Mouse (Mus musculus) splenic B cell, adult 2 months (primary cell): Measurements from ENCODE around the gene Dnajb5.

Experiments used
- DNase-seq: peaks from one replicate; pipeline ENCODE4 v3.0.0-alpha.2; 2011; ENCODE audit warnings: low read depth, low spot score
- H3K27me3 ChIP-seq: 2 replicates; pipeline ENCODE4 v1.6.1; 2012; ENCODE audit warnings: mild to moderate bottlenecking, low read length, moderate library complexity, mixed read lengths; ENCODE audit not compliant: control insufficient read depth, poor library complexity, insufficient read depth, severe bottlenecking
- H3K36me3 ChIP-seq: 2 replicates; pipeline ENCODE4 v1.6.1; 2012; ENCODE audit warnings: mild to moderate bottlenecking, low read length, moderate library complexity, mixed read lengths; ENCODE audit not compliant: control insufficient read depth, poor library complexity, insufficient read depth, severe bottlenecking

Gene Dnajb5

DNA sequence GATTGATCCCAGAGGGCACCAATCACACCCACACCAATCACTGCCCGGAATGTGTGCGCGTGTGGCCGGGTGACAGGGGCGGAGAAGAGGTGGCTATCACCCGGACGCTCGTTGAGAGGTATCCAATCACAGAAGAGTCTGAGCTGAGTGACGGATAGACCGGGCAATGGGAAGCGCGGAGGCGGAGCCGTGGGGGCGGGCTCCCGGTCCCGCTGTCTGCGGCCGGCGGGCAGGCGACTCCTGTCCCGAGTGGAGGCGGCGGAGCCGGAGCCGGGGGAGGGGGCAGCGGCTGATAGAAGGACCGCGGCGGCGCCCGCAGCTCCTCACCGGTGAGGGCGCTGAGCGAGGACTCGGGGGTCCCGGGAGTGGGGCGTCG, at the start of gene Dnajb5:
Gene Dnajb5, plus strand, starts transcription at position 139 of the 376 bp plus-strand sequence.
- peak; percentile 98 for DNase-seq
- Histone ChIP-seq H3K36me3 (no peaks in the 10 kb centered on the region), H3K27me3 (no peaks in the 10 kb centered on the region)

DNA sequence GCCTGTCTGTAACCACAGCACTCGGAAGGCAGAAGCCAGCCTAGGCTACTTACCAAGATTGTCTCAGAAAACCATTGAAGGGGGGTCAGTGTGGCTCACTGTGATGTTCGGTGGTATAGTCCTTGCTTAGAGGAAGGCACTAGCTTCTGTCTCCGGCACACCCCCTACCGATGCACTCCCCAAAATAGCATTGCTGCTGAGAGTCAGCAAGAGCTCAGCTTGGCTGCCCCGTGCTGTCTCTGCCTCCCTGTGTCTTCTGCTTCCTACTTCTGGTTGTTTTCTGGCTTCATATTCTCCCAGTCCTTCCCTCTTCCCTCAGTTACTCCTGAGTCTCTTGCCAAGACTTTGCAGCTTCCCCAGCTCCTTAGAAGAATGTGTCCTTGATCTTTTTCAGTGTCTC, 48.7 kb upstream of the Dnajb5 start:
- Histone ChIP-seq H3K27me3 (no peaks in the 10 kb centered on the region), H3K36me3 (no peaks in the 10 kb centered on the region)

DNA sequence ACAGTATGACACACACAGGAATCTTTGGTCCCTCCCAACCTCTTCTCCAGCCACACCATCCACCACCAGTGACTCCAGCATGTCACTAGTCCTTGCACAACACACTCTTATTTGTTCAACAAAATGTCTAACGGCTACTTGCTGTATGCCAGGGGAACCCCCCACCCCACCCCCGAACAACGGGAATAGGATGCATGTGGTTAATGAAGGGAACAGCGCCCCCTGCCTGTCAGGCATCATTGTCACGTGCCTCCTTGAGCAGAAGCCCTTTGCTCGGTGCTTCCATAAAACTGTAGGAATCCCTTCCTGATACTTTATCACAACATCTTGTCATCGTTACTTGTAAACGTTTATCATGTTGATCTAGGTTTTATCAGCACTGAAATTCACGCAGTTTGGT, 47.4 kb upstream of the Dnajb5 start:
- H3K36me3 ChIP-seq = no peaks in the 10 kb centered on the region
- DNase-seq = peak; percentile 26
- no peaks in the 10 kb centered on the region for H3K27me3 ChIP-seq

More for the DNA sequence above, 48.7 kb upstream of the Dnajb5 start:
- DNase-seq = no peak

DNA sequence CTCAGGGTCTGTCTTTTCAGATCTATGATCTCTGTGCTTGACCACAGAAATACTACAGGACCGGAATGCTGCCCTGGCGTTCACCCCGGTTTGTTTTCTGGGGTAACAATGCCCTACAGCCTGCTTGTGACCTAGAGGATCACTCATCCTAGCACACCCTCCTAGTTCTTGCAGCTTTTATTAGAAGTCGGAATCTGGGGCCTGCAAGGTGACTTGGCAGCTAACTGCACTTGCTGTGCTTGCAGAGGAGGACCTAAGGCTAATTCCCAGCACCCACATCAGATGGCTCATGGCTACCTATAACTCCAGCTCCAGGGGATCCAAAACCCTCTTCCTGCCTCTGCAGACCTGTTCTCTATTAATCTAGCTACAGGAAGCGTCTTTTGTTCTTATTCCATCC, 46.9 kb upstream of the Dnajb5 start:
- no peaks in the 10 kb centered on the region for H3K27me3 ChIP-seq
- DNase-seq = no peak
- no peaks in the 10 kb centered on the region for H3K36me3 ChIP-seq

DNA sequence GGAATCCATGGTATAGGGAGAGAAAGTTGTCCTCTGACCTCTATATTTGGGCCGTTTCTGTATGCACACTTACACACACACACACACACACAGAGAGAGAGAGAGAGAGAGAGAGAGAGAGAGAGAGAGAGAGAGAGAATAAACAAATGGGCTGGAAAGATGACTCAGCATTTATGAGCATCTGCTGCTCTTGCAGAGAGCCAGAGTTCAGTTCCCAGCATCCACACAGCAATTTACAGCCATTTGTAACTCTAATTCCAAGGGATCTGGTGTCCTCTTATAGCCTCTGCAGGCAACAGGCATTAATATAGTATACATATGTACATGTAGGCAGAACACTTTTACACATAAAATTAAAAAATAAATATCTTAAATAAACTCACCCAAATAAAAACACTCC, 45.7 kb upstream of the Dnajb5 start:
- no peak for DNase-seq
- Histone ChIP-seq H3K27me3 (no peaks in the 10 kb centered on the region), H3K36me3 (no peaks in the 10 kb centered on the region)

DNA sequence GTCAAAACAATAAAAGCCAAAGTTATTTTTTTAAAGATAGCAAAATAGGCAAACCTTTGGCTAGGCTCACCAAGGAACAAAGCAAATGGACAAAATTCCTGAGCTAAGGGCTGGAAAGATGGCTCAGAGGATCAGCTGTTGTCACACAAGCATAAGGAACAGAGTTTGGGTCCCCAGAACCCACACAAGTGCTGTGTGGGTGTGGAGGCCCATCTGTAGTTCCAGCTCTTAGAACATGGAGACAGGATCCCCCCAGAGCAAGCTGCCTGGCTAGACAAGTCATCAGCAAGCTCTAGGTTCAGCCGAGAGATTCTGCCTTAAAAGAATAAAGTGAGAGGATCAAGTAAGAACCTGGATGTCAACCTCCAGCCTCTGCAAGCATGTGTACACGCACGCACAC, 45.1 kb upstream of the Dnajb5 start:
- DNase-seq = no peak
- Histone ChIP-seq H3K27me3 (no peaks in the 10 kb centered on the region), H3K36me3 (no peaks in the 10 kb centered on the region)

DNA sequence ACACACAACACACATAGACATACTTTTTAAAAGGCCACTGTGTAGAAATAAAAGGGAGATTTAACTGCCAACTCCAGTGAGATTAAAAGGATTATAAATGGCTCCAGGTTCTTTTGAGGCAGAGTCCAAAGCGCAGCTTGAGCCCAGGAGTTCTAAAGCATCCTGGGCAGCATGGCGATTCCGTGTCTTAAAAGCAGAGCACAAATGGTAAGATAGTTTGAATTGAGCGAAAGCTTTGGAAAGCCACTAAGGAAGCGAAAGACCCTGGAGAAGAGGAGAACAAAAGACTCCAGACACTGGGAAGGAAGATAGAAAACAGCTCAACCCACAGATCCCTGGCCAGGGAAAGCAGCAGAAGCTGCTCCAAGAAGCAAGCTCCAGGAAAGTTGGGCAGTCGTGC, 44.6 kb upstream of the Dnajb5 start:
- H3K27me3 ChIP-seq = no peaks in the 10 kb centered on the region
- H3K36me3 ChIP-seq = no peaks in the 10 kb centered on the region
- no peak for DNase-seq

DNA sequence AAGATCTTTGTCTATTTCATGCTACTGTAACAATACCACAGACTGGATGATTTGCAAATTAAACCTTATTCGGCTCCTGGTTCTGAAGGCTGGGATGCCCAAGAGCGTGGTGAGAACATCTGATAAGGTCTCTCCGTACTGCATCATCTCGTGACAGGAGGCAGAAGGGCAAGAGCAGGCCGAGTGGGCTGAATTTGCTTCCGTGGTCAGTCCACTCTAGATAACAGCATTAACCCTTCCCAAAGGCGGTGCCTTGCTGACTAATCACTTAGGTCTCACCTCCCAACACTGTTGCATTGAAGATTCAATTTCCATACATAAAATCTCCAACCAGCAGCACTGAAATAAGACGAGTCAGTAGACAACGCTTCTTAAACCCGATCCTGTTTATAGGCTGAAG, 36.2 kb upstream of the Dnajb5 start:
- DNase-seq = no peak
- Histone ChIP-seq H3K27me3 (no peaks in the 10 kb centered on the region), H3K36me3 (no peaks in the 10 kb centered on the region)

DNA sequence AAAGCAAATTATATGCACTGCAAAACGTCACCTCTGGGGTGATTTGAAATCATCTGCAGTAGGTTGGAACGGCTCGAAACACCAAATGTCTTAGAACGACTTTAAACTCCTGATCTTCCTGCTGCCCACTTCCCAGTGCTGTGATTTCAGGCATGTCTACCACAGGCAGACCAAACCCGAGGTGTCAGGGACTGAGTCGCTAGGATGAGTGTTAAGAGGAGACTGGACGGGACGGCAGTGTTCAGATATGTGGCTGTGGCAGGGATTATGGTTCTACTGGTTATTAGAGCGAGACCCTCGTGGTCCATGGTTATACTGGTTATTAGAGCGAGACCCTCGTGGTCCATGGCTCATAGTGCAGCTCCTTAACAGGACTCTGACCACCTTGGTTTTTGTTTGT, 34.3 kb upstream of the Dnajb5 start:
- Histone ChIP-seq H3K27me3 (no peaks in the 10 kb centered on the region), H3K36me3 (no peaks in the 10 kb centered on the region)
- DNase-seq = no peak

DNA sequence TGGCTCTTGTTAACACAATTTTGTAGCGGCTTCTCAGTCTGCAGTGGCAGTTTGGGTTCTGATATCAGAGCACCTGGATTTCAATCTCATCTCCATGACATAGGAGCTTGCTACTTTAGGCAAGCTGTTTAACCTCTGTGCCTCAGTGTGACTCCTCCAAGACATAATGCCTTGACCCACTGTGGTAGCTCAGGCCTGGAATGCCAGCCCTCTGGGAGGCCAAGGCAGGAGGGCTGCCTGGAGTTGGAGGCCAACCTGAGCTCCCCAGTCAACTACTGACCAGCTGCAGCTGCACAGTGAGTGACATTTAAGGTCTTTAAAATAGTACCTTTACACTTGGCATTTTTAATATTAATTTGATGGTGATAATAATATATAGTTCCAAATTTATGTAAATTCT, 33.6 kb upstream of the Dnajb5 start:
- no peak for DNase-seq
- no peaks in the 10 kb centered on the region for H3K27me3 ChIP-seq

DNA sequence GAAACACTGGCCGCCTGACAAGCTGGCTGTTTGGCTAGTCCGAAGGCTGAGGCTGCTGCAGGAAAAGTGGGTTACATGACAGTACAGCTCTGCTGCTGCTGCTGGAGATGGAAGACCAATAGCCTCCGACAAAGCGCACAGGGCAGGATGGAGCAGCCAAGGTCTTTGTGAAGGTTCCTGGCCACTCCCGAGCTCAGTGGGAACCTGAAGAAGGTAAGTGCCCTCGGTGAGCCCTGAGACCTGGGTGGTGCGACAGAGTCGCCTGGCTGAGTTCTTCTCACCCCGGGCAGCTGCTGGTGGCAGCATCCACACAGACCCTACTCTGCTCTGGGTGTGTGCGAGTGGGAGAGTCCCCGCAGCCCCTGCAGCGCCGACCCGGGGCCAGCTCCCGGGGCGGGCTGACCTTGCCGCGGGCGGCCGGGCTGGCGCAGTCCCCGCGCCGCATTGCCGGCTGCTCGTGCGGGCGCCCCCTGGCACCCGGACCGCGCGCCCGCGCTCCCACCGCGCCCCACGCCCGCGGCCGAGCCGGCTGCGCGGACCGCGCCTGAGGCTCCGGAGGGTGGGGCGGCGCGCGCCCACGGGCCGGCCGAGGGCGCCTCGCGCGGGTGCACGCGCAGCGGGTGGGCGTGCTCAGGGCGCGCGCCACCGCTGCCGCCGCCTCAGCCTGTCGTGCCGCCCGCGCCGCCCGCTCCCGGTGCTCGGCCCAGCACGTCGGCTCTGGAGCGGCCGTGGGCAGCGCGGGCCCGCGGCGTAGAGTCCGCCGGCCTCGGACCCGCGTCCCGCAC, 32.8 kb upstream of the Dnajb5 start, which contains the start of gene Phf24:
Gene Phf24, plus strand, starts transcription at position 44 of the 785 bp plus-strand sequence.
- Histone ChIP-seq H3K36me3 (no peaks in the 10 kb centered on the region), H3K27me3 (no peaks in the 10 kb centered on the region)
- DNase-seq = no peak

More for the DNA sequence above, 33.6 kb upstream of the Dnajb5 start:
- H3K36me3 ChIP-seq = no peaks in the 10 kb centered on the region

DNA sequence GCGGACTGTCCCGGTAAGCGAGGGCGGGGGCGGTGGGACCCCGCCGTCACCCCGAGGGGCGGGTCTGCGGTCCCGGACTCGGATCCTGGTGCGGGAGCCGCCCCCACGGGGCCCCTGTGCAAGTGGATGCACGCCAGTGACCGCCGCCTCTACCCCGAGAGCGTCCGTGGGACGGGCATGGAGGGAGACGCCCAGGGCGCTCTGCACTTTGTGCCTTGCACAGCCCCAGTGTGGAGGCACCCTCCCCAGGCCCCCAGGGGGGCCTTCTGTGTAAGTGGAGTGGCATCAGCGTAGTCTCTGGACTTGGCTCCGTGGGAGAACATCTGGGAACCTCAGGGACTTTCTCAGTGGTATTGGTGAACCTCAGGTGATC, 32.2 kb upstream of the Dnajb5 start:
- no peaks in the 10 kb centered on the region for H3K27me3 ChIP-seq
- no peaks in the 10 kb centered on the region for H3K36me3 ChIP-seq
- no peak for DNase-seq

DNA sequence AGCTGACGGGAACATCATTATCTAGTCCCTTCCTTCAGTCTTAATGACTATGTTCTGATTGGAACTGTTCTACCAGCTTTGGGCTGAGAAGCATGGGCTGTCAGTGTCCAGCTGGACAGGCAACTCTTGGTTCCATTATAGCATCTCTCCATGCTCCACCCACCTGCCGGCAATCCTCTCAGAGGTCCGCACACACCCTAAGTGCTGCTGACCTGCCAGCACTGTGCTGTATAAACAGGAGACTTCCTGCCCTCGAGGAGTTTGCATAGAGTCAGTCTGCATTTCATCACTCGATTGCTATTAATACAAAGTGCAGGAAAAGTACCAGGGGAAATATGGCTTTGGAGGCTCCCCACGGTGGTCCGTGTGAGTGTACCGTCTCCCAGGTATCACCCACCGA, 28.9 kb upstream of the Dnajb5 start:
- no peak for DNase-seq
- no peaks in the 10 kb centered on the region for H3K36me3 ChIP-seq
- H3K27me3 ChIP-seq = no peaks in the 10 kb centered on the region

DNA sequence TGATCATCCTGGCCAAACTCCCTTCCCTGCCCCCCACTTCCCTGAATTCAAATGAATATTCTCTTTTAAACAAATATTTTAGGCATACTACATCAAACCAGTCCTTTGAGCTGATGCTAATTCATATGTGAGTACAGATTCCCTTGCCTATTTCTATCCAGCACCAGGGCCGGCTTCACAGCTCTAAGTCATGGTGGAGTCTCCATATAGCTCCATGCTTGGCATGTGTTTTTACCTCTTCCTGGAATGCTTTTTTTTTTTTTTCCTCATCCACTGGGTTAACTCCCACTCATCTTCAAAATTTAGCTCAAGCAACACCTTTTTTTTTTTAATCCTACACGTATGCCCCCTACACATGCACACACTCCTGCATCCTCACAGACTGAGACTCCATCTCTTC, 28.1 kb upstream of the Dnajb5 start:
- no peaks in the 10 kb centered on the region for H3K27me3 ChIP-seq
- no peaks in the 10 kb centered on the region for H3K36me3 ChIP-seq
- DNase-seq = no peak

DNA sequence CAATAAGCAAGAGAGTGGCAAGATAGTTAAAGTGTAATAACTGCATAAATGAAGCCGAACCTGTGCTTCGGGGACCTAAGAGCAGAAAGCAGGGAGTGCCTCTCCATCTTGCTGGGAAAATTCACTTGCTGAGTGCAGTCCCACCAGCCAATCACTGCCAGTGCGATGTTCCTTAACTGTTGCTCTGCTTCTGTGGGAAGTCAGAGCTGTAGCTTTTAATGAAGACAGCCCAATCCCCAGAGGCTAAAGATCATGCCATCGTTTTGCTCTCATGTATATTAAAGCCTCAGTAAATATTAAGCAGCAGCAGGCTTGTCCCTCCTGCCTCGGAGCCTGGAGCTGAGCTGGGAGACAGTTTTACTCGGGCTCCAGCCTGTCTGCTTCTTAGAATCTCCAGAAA, 27.6 kb upstream of the Dnajb5 start:
- no peak for DNase-seq
- H3K36me3 ChIP-seq = no peaks in the 10 kb centered on the region

DNA sequence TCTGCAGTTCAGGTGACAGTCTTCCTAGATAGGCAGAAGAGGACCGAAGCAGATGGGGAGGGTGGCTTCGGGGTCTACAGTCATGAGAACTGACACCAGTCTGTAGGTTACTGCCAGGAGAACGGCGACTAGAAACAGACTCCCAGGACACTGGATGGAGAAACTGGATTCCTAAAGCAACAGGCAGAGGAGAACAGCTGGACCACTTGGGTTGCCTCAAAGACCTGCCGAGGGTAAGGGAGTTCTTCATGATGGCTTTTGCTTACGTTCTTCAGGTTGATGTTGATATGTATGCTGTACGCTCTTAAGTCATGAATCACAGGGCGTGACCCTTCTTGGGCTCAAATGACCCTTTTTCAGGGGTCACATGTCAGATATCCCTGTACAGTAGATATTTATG, 27.2 kb upstream of the Dnajb5 start:
- Histone ChIP-seq H3K27me3 (no peaks in the 10 kb centered on the region), H3K36me3 (no peaks in the 10 kb centered on the region)
- DNase-seq = no peak

More for the DNA sequence above, 27.6 kb upstream of the Dnajb5 start:
- H3K27me3 ChIP-seq = no peaks in the 10 kb centered on the region
